Mouse (Mus musculus) adrenal gland, postnatal 36 days (tissue): ENCODE data around the gene Ccr1l1. TPM values are rescaled to one million over a fixed set of nuclear protein-coding genes. Genes with fewer than 3 reads are reported as not detected.
"Not testable (repeated sequence)": the region's sequence is repeated elsewhere in the genome, so short reads cannot be mapped to it uniquely, and the experiment has no call there.

ENCODE experiments used
- DNase-seq, 2 experiments: peaks; one replicate each; pipeline ENCODE4 v3.0.0; 2021; ENCODE audit warnings: mixed read lengths in 1 of 2
- long read RNA-seq, 2 experiments: library from polyadenylated mRNA; stranded (forward); transcript quantifications; one replicate each; pipeline ENCODE4 v2.0.0; 2021; ENCODE audit warnings: borderline sequencing depth in 2 of 2
- total RNA-seq, 2 experiments: library from RNA; stranded (reverse); gene quantifications; 2 replicates each; pipeline ENCODE4 v1.2.3; 2021

Gene Ccr1l1
- not detected for total RNA-seq
- long read RNA-seq, experiment 1: 0 reads
- long read RNA-seq, experiment 2: 0 reads

- no peak for DNase-seq
Measured at GRCm38 (mm10) chr9:123978308-123978707, at the start of gene Ccr1l1. Ccr1l1 (minus strand) TSS chr9:123978408.

- DNase-seq: no peak
Measured at GRCm38 (mm10) chr9:124021672-124022071, 43.5 kb upstream of the Ccr1l1 start, which contains the start of gene Ccr3. Ccr3 (plus strand) TSS chr9:124021972.

GRCm38 (mm10) chr9:124019887-124020286 is 41.7 kb upstream of the Ccr1l1 start:
- no peak for DNase-seq

- DNase-seq: no peak
Measured at GRCm38 (mm10) chr9:124016048-124016447, 37.8 kb upstream of the Ccr1l1 start.

GRCm38 (mm10) chr9:124014985-124015652 is 36.9 kb upstream of the Ccr1l1 start:
- no peak for DNase-seq

GRCm38 (mm10) chr9:124013270-124013669 is 35.1 kb upstream of the Ccr1l1 start:
- DNase-seq: no peak

GRCm38 (mm10) chr9:124012691-124013090 is 34.5 kb upstream of the Ccr1l1 start:
- no peak for DNase-seq

GRCm38 (mm10) chr9:123999784-124000183 is 21.6 kb upstream of the Ccr1l1 start:
- DNase-seq: no peak

- DNase-seq: no peak
Measured at GRCm38 (mm10) chr9:123997719-123998118, 19.5 kb upstream of the Ccr1l1 start.

GRCm38 (mm10) chr9:123991312-123991906 is 13.2 kb upstream of the Ccr1l1 start:
- no peak for DNase-seq

GRCm38 (mm10) chr9:123989671-123990070 is 11.5 kb upstream of the Ccr1l1 start:
- DNase-seq: no peak

GRCm38 (mm10) chr9:123986217-123986616 is 8.0 kb upstream of the Ccr1l1 start:
- no peak for DNase-seq

- no peak for DNase-seq
Measured at GRCm38 (mm10) chr9:123984943-123985342, 6.7 kb upstream of the Ccr1l1 start.

- DNase-seq: no peak
Measured at GRCm38 (mm10) chr9:123982720-123983119, 4.5 kb upstream of the Ccr1l1 start.

- no peak for DNase-seq
Measured at GRCm38 (mm10) chr9:123981909-123982308, 3.7 kb upstream of the Ccr1l1 start.

- DNase-seq: not testable (repeated sequence)
Measured at GRCm38 (mm10) chr9:123980858-123981475, 2.8 kb upstream of the Ccr1l1 start.

GRCm38 (mm10) chr9:123976876-123977663 is 1.1 kb downstream of the Ccr1l1 start:
- DNase-seq: no peak

GRCm38 (mm10) chr9:123975630-123976029 is 2.6 kb downstream of the Ccr1l1 start:
- no peak for DNase-seq

GRCm38 (mm10) chr9:123968290-123968912 is 9.8 kb downstream of the Ccr1l1 start, which contains the start of gene Ccr1:
Ccr1 (minus strand) TSS chr9:123968692.
- DNase-seq: no peak

- DNase-seq: not testable (repeated sequence)
Measured at GRCm38 (mm10) chr9:123966858-123967495, 11.2 kb downstream of the Ccr1l1 start.

GRCm38 (mm10) chr9:123964776-123965175 is 13.4 kb downstream of the Ccr1l1 start:
- no peak for DNase-seq
